Mouse (Mus musculus) bone marrow macrophage, adult 2 months (primary cell): Measurements from ENCODE around the gene Dlx4. TPM values are rescaled to one million over a fixed set of nuclear protein-coding genes. Genes with fewer than 3 reads are reported as not detected.

Experiments used
- H3K27ac ChIP-seq: 2 replicates; pipeline ENCODE4 v1.5.1; 2012; ENCODE audit warnings: low read depth, low read length; ENCODE audit not compliant: insufficient read depth
- H3K4me1 ChIP-seq: 2 replicates; pipeline ENCODE4 v1.6.1; 2012; ENCODE audit warnings: low read length; ENCODE audit not compliant: control insufficient read depth, insufficient read depth
- H3K4me3 ChIP-seq: 2 replicates; pipeline ENCODE4 v1.5.1; 2012; ENCODE audit warnings: mild to moderate bottlenecking, low read length, moderate library complexity; ENCODE audit not compliant: insufficient read depth
- CTCF ChIP-seq: IDR thresholded peaks from 2 replicates; pipeline ENCODE4 v1.5.1; 2012; ENCODE audit warnings: low read depth, mild to moderate bottlenecking, low read length, moderate library complexity
- POLR2A ChIP-seq: IDR thresholded peaks from 2 replicates; pipeline ENCODE4 v1.6.1; 2012; ENCODE audit warnings: mild to moderate bottlenecking, low read depth, low read length, borderline replicate concordance
- polyA plus RNA-seq: library from polyadenylated mRNA; stranded (reverse); fragments of >200 nt; gene quantifications from 2 replicates; pipeline ENCODE4 v1.2.4, GENCODE M21; 2012; ENCODE audit not compliant: missing spikeins, insufficient read depth, insufficient read length

Dlx4 gene
- polyA plus RNA-seq, 1 experiment = not detected

DNA sequence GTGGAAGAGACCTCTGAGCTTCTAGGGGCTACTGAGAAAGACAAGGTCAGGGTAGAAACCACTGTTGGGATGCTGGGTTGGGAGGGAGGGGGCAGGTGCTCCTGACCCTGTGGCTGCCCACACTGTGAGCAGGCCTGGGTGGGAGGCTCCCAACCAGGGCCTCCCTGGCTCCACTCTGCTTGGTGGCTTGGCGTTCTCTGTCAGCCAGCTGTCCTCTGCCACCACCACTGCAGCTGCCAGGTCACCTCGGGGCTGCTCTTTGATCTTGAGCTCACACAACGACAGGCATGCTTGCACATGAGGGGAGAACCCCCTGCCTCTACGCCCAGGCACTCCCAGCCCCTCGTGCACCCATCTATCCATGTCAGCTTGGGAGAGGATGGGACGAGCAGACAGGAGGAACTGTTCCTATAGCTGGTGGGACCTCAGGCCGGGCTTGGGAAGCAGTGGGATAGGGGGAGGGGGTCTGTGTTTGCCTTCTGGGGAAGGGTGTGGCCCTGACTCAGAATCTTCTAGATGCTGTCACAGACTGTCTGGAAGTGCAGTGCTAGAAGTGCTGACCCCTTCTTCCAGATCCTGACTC is 20.6 kb downstream of the Dlx4 start:
- Histone ChIP-seq H3K4me1 (no peaks in the 10 kb centered on the region), H3K27ac (no peak overlapping the region), H3K4me3 (no peak overlapping the region)
- TF ChIP-seq POLR2A (no peak), CTCF (no peak)

DNA sequence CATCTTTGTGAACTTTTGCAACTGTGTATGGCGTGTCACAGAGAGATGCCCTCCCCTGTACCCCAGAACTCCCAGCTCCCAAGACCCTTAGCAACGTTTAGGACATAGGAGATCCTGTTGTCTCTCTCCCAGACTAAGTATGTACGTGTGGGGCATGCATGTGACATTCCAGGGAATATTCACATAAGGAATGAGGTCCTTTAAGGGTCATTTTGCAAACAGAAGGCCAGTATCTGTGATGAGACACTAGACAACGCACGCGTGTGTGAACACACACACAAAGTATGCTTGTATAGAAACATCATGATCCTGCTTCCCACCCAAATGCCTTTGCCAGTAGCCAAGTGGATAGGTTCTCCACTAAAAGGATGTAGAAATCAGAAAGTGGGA is 24.0 kb downstream of the Dlx4 start:
- TF ChIP-seq POLR2A = no peak
- TF ChIP-seq CTCF = no peak

DNA sequence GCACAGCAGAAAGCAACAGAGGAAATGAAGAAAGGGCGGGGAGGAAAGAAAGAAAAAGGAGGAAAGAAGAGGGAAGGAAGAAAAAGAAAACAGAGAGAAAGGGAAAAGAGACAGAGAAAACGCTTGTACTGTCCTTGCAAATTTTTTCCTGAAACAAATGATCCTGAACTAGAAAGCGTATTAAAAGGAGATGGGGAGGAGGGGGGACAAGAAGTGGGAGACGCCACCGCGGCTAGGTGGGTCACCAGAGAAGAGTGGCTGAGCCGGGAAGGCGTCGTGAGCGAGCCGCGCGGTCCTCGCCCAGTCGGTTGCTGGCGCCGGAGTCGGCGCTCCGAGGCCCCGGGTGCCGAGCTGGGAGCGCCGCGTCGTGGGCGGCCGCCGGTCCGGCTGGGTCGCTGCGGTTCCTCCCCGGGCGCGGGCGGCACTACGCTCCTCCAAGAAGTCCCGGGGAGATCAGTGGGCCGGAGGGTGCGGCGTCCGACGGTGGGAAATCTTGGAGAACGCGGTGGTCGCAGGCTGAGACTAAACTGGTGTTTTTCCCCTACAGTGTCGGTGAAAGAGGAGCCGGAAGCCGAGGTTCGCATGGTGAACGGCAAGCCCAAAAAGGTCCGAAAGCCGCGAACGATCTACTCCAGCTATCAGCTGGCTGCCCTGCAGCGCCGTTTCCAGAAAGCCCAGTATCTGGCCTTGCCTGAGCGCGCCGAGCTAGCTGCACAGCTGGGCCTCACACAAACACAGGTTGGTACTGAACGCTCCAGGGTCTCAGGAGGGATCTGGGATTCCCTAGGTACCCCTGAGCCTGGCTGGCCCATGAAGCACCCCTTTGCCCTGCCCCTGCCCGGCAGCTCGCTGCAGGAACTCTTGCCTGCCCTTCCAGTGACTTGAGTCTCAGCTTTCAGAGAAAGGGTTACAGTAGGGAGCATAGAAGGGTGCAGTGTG is 24.6 kb downstream of the Dlx4 start:
- no peak overlapping the region for H3K27ac ChIP-seq
- no peak for TF ChIP-seq POLR2A
- no peak for TF ChIP-seq CTCF
- no peak overlapping the region for H3K4me3 ChIP-seq
- no peaks in the 10 kb centered on the region for H3K4me1 ChIP-seq

More for the DNA sequence above, 24.0 kb downstream of the Dlx4 start:
- Histone ChIP-seq H3K27ac (no peak overlapping the region), H3K4me3 (no peak overlapping the region), H3K4me1 (no peaks in the 10 kb centered on the region)

DNA sequence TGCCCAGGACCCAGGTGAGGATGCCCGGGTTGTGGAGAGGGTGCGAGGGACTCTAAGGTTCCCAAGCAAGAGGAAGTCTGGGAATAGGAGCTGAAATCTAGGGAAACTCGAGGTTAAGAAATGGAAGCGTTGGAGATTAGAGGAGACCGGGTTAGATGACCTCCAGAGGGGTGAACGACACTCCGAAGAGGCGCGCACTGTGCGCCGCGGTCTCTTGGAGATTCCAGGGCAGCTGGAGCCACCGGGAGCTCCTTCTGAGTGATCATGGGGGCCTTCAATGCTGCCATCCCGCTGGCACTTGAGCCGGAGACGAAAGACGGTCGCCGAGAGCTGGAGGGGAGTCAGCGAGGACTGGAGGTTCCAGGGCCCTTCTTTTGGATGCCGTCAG is 25.4 kb downstream of the Dlx4 start:
- Histone ChIP-seq H3K4me1 (no peaks in the 10 kb centered on the region), H3K4me3 (no peak overlapping the region)
- no peak for TF ChIP-seq CTCF
- TF ChIP-seq POLR2A = no peak

DNA sequence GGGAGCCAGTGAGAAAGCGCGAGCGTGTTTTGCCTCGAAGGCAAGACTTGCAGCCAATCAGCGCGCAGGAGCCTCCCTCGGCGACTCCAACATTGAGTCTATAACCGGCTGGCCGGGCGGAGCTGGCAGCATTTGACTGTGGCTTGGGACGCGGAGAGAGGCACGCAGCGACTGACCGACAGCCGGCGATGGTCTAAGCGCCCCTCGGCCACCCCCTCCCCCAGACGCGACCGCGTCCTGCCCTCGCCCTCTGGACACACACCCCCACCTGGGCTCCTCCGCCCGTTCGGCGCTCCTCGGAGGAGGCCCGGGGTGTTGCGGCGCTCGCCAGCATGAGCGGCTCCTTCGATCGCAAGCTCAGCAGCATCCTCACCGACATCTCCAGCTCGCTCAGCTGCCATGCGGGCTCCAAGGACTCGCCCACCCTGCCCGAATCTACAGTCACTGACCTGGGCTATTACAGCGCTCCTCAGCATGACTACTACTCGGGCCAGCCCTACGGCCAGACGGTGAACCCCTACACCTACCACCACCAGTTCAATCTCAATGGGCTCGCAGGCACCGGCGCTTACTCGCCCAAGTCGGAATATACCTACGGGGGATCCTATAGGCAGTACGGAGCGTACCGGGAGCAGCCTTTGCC is 26.0 kb downstream of the Dlx4 start, which contains the start of gene Dlx3:
Dlx3 (plus strand) TSS at position 130 of the 643 bp plus-strand sequence.
- no peak within 1 kb of the TSS for H3K27ac ChIP-seq
- no peak within 1 kb of the TSS for H3K4me3 ChIP-seq
- no peak for TF ChIP-seq POLR2A
- TF ChIP-seq CTCF = no peak
- no peaks in the 10 kb centered on the region for H3K4me1 ChIP-seq

More for the DNA sequence above, 25.4 kb downstream of the Dlx4 start:
- no peak overlapping the region for H3K27ac ChIP-seq

DNA sequence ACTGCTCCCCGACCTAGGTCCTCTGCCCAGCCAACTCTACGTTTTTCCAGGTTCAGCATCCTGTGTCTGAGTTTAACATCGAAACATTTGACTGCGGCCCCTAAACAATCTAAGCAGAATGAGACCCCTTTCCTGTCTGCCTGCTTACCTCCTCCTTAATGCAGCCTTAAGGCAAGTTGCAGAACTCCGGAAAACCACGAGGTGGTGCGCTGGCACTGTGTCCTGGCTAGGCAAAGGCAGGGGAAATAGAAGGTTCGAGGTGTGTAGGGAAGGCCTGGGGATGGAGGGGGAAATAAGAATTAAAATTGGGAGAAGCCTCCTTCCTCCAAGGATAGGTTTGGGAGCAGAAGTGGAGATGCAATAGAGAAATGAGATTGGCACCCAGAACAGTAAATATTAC is 27.6 kb downstream of the Dlx4 start:
- TF ChIP-seq CTCF (peak; percentile 67; the same call in 1 of the 2 replicates), POLR2A (no peak)
- Histone ChIP-seq H3K4me1 (no peaks in the 10 kb centered on the region), H3K4me3 (no peak overlapping the region), H3K27ac (no peak overlapping the region)

DNA sequence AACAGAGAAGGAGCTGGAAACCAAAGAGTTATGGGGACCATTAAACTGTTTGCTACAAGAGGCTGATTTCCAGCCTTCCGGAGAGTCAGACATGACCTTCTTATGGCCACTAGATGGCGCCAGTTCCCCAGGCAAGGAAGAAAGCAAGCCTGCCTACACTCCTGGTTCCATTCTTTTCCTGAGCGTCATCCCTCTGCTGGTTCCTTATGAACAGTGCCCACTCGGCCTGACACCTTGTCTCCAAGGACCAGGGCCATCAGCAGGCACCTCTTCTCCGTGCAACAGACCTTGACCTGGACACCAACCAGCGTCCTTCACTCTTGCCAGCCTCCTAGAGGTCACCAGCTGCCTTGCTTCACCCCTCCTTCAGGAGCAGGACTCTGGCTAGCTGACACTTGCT is 29.0 kb downstream of the Dlx4 start:
- no peak overlapping the region for H3K27ac ChIP-seq
- TF ChIP-seq CTCF = peak; percentile 87
- no peak for TF ChIP-seq POLR2A
- H3K4me1 ChIP-seq = no peaks in the 10 kb centered on the region
- H3K4me3 ChIP-seq = no peak overlapping the region

DNA sequence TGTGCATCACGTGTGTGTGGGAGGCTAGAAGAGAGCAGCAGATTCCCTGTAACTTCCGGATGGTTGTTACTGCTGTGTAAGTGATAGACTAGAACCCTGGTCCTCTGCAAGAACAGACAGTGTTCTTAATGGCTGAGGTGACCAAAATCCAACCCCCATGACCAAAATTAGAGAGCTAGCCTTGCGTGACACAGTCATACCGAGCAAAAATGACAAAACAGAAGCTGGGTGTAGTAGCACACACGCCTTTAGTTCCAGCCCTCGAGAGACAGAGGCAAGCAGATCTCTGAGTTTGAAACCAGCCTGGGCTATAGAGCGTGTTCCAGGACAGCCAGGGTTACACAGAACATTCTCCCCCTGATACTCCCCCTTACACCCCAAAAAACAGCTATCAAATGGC is 36.0 kb downstream of the Dlx4 start:
- H3K4me1 ChIP-seq = no peaks in the 10 kb centered on the region
- no peak overlapping the region for H3K27ac ChIP-seq
- no peak for TF ChIP-seq CTCF
- no peak overlapping the region for H3K4me3 ChIP-seq

DNA sequence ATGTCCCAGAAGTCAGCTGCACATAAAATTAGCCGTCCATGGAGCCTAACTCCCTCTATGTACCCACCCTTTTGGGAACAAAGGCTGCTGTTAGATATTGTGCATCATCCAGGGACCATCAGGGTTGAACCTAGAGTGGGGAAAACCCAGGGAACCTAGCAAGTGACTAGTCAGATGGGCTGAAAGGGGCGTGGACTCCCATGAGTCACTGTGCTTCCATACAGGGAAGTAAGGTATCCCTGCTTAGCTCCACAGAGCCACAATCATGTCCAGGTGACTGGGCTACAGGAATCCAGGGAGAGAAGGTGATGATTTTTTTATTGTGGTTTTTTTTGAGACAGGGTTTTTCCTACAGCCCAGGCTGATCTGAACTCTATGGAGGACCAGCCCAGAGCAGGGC is 37.1 kb downstream of the Dlx4 start:
- TF ChIP-seq POLR2A = no peak
- no peak for TF ChIP-seq CTCF
- no peaks in the 10 kb centered on the region for H3K4me1 ChIP-seq
- H3K4me3 ChIP-seq = no peak overlapping the region
- no peak overlapping the region for H3K27ac ChIP-seq
